Mouse (Mus musculus) stomach, postnatal 0 days (tissue): ENCODE results near the gene B230307C23Rik. TPM values are rescaled to one million over a fixed set of nuclear protein-coding genes. Genes with fewer than 3 reads are reported as not detected.
"Not testable (repeated sequence)": the region's sequence is repeated elsewhere in the genome, so short reads cannot be mapped to it uniquely, and the experiment has no call there.

Experiments
- ATAC-seq: fragments of 200-750 bp; cut with Nextera tagmentation; 2 replicates; pipeline ENCODE4 v1.8.0; 2017; ENCODE audit not compliant: low FRiP score, low TSS enrichment
- DNase-seq: peaks from one replicate; pipeline ENCODE4 v3.0.0-alpha.2; 2016; ENCODE audit warnings: low spot score
- H3K27ac ChIP-seq: fragments of 300-500 bp; sonication (generic); replicated peaks from 2 replicates; pipeline ENCODE4 v1.5.1; 2014; ENCODE audit warnings: mild to moderate bottlenecking, control low read depth
- H3K27me3 ChIP-seq: fragments of 300-500 bp; sonication (generic); 2 replicates; pipeline ENCODE4 v1.6.1; 2014; ENCODE audit warnings: low read length; ENCODE audit not compliant: control insufficient read depth, insufficient read depth
- H3K36me3 ChIP-seq: fragments of 300-500 bp; sonication (generic); 2 replicates; pipeline ENCODE4 v1.6.1; 2014; ENCODE audit warnings: low read length, mixed read lengths; ENCODE audit not compliant: control insufficient read depth, insufficient read depth
- H3K4me1 ChIP-seq: fragments of 300-500 bp; sonication (generic); replicated peaks from 2 replicates; pipeline ENCODE4 v1.6.1; 2014; ENCODE audit warnings: antibody characterized with exemption; ENCODE audit not compliant: control insufficient read depth, insufficient read depth
- H3K4me2 ChIP-seq: fragments of 300-500 bp; sonication (generic); replicated peaks from 2 replicates; pipeline ENCODE4 v1.6.1; 2014; ENCODE audit warnings: low read depth, mild to moderate bottlenecking, control low read depth, moderate library complexity
- H3K4me3 ChIP-seq: fragments of 300-500 bp; sonication (generic); 2 replicates; pipeline ENCODE4 v1.5.1; 2014; ENCODE audit warnings: low read depth, low read length, control low read depth
- H3K9ac ChIP-seq: fragments of 300-500 bp; sonication (generic); 2 replicates; pipeline ENCODE4 v1.6.1; 2014; ENCODE audit warnings: mild to moderate bottlenecking, low read length, control low read depth, mixed read lengths
- H3K9me3 ChIP-seq: fragments of 300-500 bp; sonication (generic); 2 replicates; pipeline ENCODE4 v1.6.1; 2016; ENCODE audit warnings: low read length; ENCODE audit not compliant: control insufficient read depth
- CTCF ChIP-seq: IDR thresholded peaks from 2 replicates; pipeline ENCODE4 v1.5.1; 2016; ENCODE audit warnings: antibody characterized with exemption, low read depth, mild to moderate bottlenecking, moderate library complexity
- EP300 ChIP-seq: optimal IDR thresholded peaks from 2 replicates; pipeline ENCODE3; 2016; ENCODE audit warnings: antibody characterized with exemption
- WGBS: fragments of 180-500 bp; shearing (Covaris S2); extraction: QIAGEN DNeasy Blood & Tissue Kit; methylation state at CpG from one replicate; pipeline ENCODE4 v1.1.7; 2014; 5-methylcytosine and 5-hydroxymethylcytosine counted together
- polyA plus RNA-seq: library from polyadenylated mRNA; unstranded; fragments of >200 nt; fragmentation: Nextera tagmentation; extraction: Ambion mirVana; gene quantifications from 2 replicates; pipeline ENCODE4 v1.2.1, GENCODE M21; 2015

B230307C23Rik gene
- polyA plus RNA-seq, 1 experiment from 2014 or later = 25.6 TPM

DNA sequence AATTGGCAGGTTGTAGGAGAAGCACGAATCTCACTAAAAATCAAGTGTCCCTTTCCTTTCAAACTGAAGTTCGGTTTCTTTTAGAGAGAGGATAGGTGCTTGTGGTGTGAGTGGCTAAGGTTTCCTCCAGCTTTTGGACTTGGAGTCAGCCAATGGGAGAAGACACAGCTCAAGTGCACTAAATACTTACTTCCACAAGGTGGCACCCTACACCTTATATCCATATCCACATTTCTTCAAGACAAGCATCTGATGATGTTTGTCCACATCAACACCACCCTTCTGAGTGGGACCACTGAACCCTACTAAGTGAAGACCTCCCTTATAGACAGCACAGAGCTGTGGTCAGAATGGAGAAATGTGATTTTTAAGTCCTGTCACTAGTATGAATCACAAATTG lies 44.6 kb downstream of the B230307C23Rik start:
- Histone ChIP-seq H3K4me2 (no peak overlapping the region), H3K9me3 (no peaks in the 10 kb centered on the region), H3K4me1 (no peaks in the 10 kb centered on the region), H3K4me3 (no peak overlapping the region), H3K27ac (no peak overlapping the region), H3K9ac (no peak overlapping the region), H3K27me3 (no peaks in the 10 kb centered on the region), H3K36me3 (no peaks in the 10 kb centered on the region)
- no peak for ATAC-seq
- TF ChIP-seq EP300 (no peak), CTCF (peak; percentile 61)
- no peak for DNase-seq
- 86% methylated on average over 2 of the region's 2 CpGs for WGBS

DNA sequence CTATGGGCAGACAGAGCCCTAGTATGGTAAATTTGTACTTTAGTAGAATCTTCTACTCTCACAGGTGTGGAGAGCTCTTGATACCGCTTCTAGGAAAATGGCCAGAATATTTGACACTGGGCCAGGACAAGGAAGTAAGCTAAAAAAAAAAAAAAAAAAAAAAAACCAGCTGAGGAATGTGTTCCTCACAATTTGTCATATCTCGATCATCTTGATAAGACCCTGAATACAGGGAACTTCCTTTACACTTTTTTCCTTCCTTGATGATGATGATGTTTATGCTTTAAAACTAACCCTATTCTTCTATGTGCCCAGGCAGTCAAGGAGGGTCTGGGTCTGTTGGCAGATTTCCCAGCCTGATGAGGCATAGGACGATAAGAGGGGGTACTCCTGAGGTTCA lies 82.3 kb downstream of the B230307C23Rik start:
- H3K4me3 ChIP-seq, H3K4me2 ChIP-seq, ATAC-seq, H3K27ac ChIP-seq, H3K27me3 ChIP-seq, DNase-seq, H3K4me1 ChIP-seq, H3K9me3 ChIP-seq, H3K9ac ChIP-seq, H3K36me3 ChIP-seq: not testable (repeated sequence)
- WGBS = 80% methylated on average over 3 of the region's 3 CpGs

DNA sequence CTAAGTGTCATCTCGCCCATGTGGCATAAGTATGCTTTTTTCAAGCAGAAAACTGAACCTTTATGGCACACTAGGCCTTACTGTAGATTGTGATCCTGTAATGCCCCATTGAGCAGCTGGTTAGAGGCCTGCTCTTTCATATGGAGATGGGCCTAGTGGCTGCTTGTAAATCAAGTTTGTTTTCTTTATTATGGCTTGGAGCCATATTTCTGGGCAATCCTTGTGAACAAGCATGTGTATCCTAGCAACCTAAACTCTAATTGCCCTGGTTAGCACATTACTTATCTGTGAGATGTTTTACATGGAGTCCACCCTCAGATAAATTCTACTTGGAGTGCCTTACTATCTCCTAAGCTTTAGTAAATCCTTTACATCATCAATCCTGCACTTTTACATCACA lies 84.0 kb downstream of the B230307C23Rik start:
- 75% methylated on average over 1 of the region's 1 CpGs for WGBS
- H3K9me3 ChIP-seq, H3K9ac ChIP-seq, H3K27ac ChIP-seq, ATAC-seq, H3K27me3 ChIP-seq, H3K4me1 ChIP-seq, DNase-seq, H3K36me3 ChIP-seq: not testable (repeated sequence)
- peak overlapping the region; percentile 59 for H3K4me2 ChIP-seq
- H3K4me3 ChIP-seq = peak overlapping the region; percentile 52; the same call in 1 of the 2 replicates

Other genes with a start within 250 kb of the B230307C23Rik start
- gene Ripk4, start 233.5 kb upstream of the B230307C23Rik start, polyA plus RNA-seq = 20.4 and 24.1 TPM in 2 replicates
- 2.2 and 2.4 TPM in 2 replicates for gene Prdm15, start 145.5 kb upstream of the B230307C23Rik start, polyA plus RNA-seq
- 13.6 and 14.0 TPM in 2 replicates for gene C2cd2, start 34.7 kb upstream of the B230307C23Rik start, polyA plus RNA-seq
- gene Zbtb21, start 34.7 kb upstream of the B230307C23Rik start, polyA plus RNA-seq = 5.4 and 6.0 TPM in 2 replicates
- gene A630089N07Rik, start 85.1 kb downstream of the B230307C23Rik start, polyA plus RNA-seq = 3.2 and 3.3 TPM in 2 replicates